Mouse (Mus musculus) cerebellum, adult 2 months (tissue): ENCODE data around the gene Zfp64.

Source experiments
- CTCF ChIP-seq: fragments of 200-500 bp; IDR thresholded peaks from 2 replicates; pipeline ENCODE4 v1.5.1; 2011; ENCODE audit warnings: low read depth, mild to moderate bottlenecking, control low read depth, low read length, moderate library complexity, borderline replicate concordance; ENCODE audit not compliant: insufficient read depth
- POLR2A ChIP-seq: fragments of 200-500 bp; IDR thresholded peaks from 2 replicates; pipeline ENCODE4 v1.6.1; 2011; ENCODE audit warnings: low read length, control low read depth, borderline replicate concordance; ENCODE audit not compliant: insufficient read depth

GRCm38 (mm10) chr2:168895531-168895930 is 59.9 kb downstream of the Zfp64 start:
- TF ChIP-seq POLR2A (no peak), CTCF (no peak)
